Mouse (Mus musculus): ENCODE data around the gene Rad51b. TPM values are rescaled to one million over a fixed set of nuclear protein-coding genes. Genes with fewer than 3 reads are reported as not detected.

Gene Rad51b
- polyA plus RNA-seq, 1 experiment from 2014 or later = 0.87 TPM

DNA sequence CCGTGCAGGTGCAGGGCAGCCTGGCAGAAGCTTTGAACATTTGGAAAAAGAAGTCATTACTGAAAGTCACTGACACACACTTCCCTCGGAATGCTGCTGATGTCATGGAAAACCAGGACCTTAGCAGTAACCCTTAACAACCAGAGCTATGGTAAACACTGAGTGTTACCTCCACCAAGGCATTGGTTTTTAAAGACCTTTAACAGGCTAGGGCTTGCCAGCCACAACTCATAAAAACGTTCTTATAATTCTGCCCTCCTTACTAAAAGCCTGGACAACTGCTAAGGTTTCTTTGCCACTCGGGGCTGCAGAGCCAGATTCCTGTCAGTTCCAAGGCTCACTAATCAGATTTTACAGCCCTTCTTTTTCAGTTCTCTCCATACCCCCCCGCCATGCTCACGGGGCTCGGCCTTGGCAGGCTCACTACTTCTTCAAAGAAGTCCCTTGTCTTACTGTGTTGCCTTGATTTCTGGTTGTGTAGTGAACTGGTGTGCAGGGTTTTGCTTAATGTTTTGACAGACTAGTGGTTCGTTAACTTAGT is 210.1 kb downstream of the Rad51b start:
- Histone ChIP-seq H3K27me3 (ENCODE audit: control insufficient read depth, insufficient read depth, low read length) (no peaks in the 10 kb centered on the region), H3K9me3 (ENCODE audit: control insufficient read depth, low read length) (no peaks in the 10 kb centered on the region), H3K9ac (replicated peaks; ENCODE audit: low read depth, low read length) (no peak overlapping the region), H3K36me3 (ENCODE audit: control insufficient read depth, insufficient read depth, low read length) (no peaks in the 10 kb centered on the region), H3K27ac (ENCODE audit: low read depth, low read length) (peak overlapping the region; percentile 31; the same call in 1 of the 2 replicates), H3K4me1 (ENCODE audit: control insufficient read depth, insufficient read depth, low read length) (peaks cover 8% of the 10 kb centered on the region; the same call in 1 of the 2 replicates), H3K4me3 (ENCODE audit: low read depth, low read length) (no peak overlapping the region), H3K4me2 (ENCODE audit: low read depth, low read length) (no peak overlapping the region)
- peak; percentile 47; the same call in 1 of the 2 replicates for ATAC-seq (ENCODE audit: low read depth)
- WGBS = 9% methylated on average over 8 of the region's 8 CpGs

DNA sequence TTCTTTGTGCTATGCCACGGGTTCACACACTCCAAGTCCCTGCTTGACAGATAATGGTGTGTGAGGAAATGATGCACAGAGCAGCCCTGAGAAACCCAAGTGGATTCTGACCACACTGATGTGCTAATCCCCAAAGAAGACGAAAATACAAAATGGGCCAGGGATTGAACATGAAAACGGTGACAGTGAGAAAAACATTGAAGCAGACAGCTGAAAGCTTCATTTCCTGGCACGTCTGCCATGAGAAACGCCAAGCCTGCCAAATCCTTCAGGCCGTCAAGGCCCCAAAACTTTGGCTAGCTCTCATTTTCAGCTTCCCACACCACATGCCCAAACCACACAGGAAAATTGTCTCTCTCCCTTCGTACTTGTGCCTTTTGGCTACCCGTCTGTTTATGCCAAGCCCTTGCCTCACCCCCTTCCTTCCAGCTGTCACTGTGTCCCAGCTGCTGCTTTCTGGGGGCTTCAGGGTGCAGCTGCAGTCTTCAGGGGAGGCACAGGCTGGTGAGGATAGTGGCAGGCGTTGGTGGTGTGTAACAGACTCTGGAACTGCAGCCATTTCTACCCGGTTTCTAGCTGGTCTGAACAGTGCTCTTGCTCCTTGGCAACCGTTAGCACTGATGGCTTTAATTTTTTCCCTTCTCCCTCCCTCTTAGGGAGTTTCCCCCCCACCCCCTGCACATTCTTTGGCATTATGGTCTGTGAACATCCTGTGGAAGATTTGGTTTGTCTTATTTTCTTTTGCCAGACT is 214.5 kb downstream of the Rad51b start:
- WGBS = 43% methylated on average over 11 of the region's 11 CpGs

DNA sequence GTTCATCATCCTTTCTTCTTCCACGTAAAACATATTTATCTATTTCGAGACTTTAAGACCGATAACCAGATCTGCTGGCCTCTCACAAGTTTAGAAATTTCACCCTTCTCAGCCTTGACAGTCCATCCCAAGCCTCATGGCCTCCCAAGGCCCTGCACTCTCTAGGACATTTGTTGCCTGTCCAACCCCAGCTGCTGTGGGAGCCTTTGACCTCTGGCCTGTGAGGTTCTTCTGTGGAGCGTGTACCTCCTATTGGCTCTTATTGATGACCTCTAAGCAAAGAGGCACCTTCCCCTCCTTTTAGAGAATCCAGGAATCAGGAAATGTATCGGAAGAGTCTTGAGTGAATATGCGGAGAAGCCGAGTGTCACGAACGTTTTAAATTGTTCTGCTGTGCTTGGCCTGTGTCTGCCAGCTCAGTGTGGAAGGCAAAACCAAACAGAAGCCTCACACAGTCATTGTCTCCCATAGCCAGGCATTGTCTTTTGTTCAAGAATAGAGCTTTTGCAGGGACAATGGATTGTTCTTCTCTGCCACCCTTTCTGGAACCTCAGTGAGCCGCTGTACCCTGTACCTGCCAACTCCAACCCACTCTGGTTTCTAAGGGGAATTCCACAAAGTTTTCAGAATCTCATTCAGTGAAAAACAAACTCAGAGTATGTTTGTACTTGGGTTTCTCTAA is 215.3 kb downstream of the Rad51b start:
- H3K27me3 ChIP-seq (ENCODE audit: control insufficient read depth, insufficient read depth, low read length) = no peaks in the 10 kb centered on the region
- no peak overlapping the region for H3K4me3 ChIP-seq (ENCODE audit: low read depth, low read length)
- H3K27ac ChIP-seq (ENCODE audit: low read depth, low read length) = no peak overlapping the region
- no peaks in the 10 kb centered on the region for H3K4me1 ChIP-seq (ENCODE audit: control insufficient read depth, insufficient read depth, low read length)
- WGBS = 61% methylated on average over 10 of the region's 10 CpGs
- H3K4me2 ChIP-seq (ENCODE audit: low read depth, low read length) = no peak overlapping the region
- H3K36me3 ChIP-seq (ENCODE audit: control insufficient read depth, insufficient read depth, low read length) = no peaks in the 10 kb centered on the region
- no peaks in the 10 kb centered on the region for H3K9me3 ChIP-seq (ENCODE audit: control insufficient read depth, low read length)
- no peak overlapping the region for H3K9ac ChIP-seq (replicated peaks; ENCODE audit: low read depth, low read length)
- no peak for ATAC-seq (ENCODE audit: low read depth)

More for the DNA sequence above, 214.5 kb downstream of the Rad51b start:
- peak overlapping the region; percentile 2; the same call in 1 of the 2 replicates for H3K27ac ChIP-seq (ENCODE audit: low read depth, low read length)
- no peak overlapping the region for H3K4me2 ChIP-seq (ENCODE audit: low read depth, low read length)
- H3K9me3 ChIP-seq (ENCODE audit: control insufficient read depth, low read length) = no peaks in the 10 kb centered on the region
- H3K4me1 ChIP-seq (ENCODE audit: control insufficient read depth, insufficient read depth, low read length) = peaks cover 7% of the 10 kb centered on the region; the same call in 1 of the 2 replicates
- no peak overlapping the region for H3K4me3 ChIP-seq (ENCODE audit: low read depth, low read length)
- no peaks in the 10 kb centered on the region for H3K27me3 ChIP-seq (ENCODE audit: control insufficient read depth, insufficient read depth, low read length)
- peak; percentile 79 for ATAC-seq (ENCODE audit: low read depth)
- H3K9ac ChIP-seq (replicated peaks; ENCODE audit: low read depth, low read length) = no peak overlapping the region
- H3K36me3 ChIP-seq (ENCODE audit: control insufficient read depth, insufficient read depth, low read length) = no peaks in the 10 kb centered on the region

DNA sequence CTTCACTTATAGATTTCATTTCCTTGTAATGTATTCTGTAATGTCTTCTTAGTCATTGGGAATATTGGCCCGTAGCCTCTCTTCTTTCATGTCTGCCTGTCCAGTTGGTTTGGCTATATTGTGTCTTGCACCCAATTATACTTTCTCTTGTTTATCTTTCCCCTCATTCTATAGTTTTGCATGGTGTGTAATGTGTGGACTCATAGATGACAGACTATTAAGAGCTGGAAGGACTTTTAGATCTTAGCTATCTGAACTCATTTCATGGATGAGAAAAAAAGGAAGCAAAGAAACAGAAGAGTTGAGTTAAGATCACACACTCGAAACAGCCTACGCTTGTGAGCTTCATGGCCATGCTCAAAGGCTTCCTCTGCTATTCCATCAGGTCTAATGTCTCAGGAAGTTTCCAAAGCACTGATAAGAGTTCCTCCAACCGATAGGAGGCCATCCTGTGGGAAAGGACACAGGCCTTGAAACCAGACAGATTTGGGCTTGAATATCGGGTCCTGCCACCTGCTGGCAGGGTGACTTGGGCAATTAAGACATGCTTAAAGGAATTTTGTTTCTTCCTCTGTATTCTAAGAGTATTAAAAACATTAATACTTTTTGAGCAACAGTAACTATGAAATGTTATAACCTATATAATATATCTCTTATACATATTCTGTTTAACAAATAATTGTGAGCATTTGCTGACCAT is 216.1 kb downstream of the Rad51b start:
- Histone ChIP-seq H3K36me3 (ENCODE audit: control insufficient read depth, insufficient read depth, low read length) (no peaks in the 10 kb centered on the region), H3K4me3 (ENCODE audit: low read depth, low read length) (no peak overlapping the region), H3K4me2 (ENCODE audit: low read depth, low read length) (no peak overlapping the region), H3K27ac (ENCODE audit: low read depth, low read length) (no peak overlapping the region), H3K4me1 (ENCODE audit: control insufficient read depth, insufficient read depth, low read length) (no peaks in the 10 kb centered on the region), H3K27me3 (ENCODE audit: control insufficient read depth, insufficient read depth, low read length) (no peaks in the 10 kb centered on the region), H3K9me3 (ENCODE audit: control insufficient read depth, low read length) (no peaks in the 10 kb centered on the region), H3K9ac (replicated peaks; ENCODE audit: low read depth, low read length) (no peak overlapping the region)
- no peak for ATAC-seq (ENCODE audit: low read depth)
- 88% methylated on average over 5 of the region's 5 CpGs for WGBS

DNA sequence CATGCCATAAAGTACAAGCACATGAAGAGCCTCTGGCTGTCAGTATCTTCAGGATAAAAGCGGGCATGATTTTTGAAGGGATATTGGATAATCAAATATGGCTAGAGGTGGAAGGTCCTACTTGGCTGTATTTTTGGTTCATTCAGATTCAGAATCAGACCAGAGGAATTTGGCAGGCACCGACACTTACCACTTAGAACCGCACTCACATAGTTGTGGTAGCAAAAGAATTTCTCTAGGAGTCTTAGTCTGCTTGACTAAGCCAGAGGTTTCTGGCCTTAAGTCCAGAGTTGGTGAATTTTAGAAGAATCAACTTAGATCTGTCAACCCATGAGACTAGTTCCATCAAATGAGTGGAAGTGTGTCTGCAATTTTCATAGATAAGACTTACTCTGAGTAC is 217.6 kb downstream of the Rad51b start:
- H3K4me3 ChIP-seq (ENCODE audit: low read depth, low read length) = no peak overlapping the region
- 99% methylated on average over 3 of the region's 3 CpGs for WGBS
- H3K27me3 ChIP-seq (ENCODE audit: control insufficient read depth, insufficient read depth, low read length) = no peaks in the 10 kb centered on the region
- H3K9me3 ChIP-seq (ENCODE audit: control insufficient read depth, low read length) = no peaks in the 10 kb centered on the region
- H3K36me3 ChIP-seq (ENCODE audit: control insufficient read depth, insufficient read depth, low read length) = no peaks in the 10 kb centered on the region
- no peak overlapping the region for H3K27ac ChIP-seq (ENCODE audit: low read depth, low read length)
- H3K4me1 ChIP-seq (ENCODE audit: control insufficient read depth, insufficient read depth, low read length) = no peaks in the 10 kb centered on the region
- H3K9ac ChIP-seq (replicated peaks; ENCODE audit: low read depth, low read length) = no peak overlapping the region
- ATAC-seq (ENCODE audit: low read depth) = no peak
- H3K4me2 ChIP-seq (ENCODE audit: low read depth, low read length) = no peak overlapping the region

DNA sequence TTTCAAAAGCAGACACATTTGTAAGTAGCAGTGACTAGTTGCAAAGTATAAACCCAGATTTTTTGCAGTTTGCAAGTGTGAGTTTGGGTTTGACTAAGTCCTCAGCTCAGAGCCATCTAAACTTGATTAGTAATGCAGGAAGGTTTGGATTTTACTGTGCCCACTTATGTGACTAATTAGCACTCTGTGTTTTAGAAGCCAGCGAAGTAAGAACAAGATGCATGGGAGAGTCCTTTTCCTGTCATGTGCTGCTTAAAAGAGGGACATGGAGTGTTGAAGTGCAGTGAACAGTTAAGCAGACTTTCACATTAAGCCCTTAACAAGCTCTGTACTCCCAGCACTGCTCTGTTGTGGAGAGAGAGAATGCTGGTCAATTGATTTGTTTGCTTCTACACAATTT is 225.3 kb downstream of the Rad51b start:
- Histone ChIP-seq H3K27me3 (ENCODE audit: control insufficient read depth, insufficient read depth, low read length) (no peaks in the 10 kb centered on the region), H3K36me3 (ENCODE audit: control insufficient read depth, insufficient read depth, low read length) (no peaks in the 10 kb centered on the region), H3K4me2 (ENCODE audit: low read depth, low read length) (no peak overlapping the region), H3K4me3 (ENCODE audit: low read depth, low read length) (no peak overlapping the region), H3K9me3 (ENCODE audit: control insufficient read depth, low read length) (no peaks in the 10 kb centered on the region), H3K27ac (ENCODE audit: low read depth, low read length) (no peak overlapping the region), H3K4me1 (ENCODE audit: control insufficient read depth, insufficient read depth, low read length) (no peaks in the 10 kb centered on the region), H3K9ac (replicated peaks; ENCODE audit: low read depth, low read length) (no peak overlapping the region)
- WGBS = 33% methylated on average over 1 of the region's 1 CpGs
- ATAC-seq (ENCODE audit: low read depth) = no peak

DNA sequence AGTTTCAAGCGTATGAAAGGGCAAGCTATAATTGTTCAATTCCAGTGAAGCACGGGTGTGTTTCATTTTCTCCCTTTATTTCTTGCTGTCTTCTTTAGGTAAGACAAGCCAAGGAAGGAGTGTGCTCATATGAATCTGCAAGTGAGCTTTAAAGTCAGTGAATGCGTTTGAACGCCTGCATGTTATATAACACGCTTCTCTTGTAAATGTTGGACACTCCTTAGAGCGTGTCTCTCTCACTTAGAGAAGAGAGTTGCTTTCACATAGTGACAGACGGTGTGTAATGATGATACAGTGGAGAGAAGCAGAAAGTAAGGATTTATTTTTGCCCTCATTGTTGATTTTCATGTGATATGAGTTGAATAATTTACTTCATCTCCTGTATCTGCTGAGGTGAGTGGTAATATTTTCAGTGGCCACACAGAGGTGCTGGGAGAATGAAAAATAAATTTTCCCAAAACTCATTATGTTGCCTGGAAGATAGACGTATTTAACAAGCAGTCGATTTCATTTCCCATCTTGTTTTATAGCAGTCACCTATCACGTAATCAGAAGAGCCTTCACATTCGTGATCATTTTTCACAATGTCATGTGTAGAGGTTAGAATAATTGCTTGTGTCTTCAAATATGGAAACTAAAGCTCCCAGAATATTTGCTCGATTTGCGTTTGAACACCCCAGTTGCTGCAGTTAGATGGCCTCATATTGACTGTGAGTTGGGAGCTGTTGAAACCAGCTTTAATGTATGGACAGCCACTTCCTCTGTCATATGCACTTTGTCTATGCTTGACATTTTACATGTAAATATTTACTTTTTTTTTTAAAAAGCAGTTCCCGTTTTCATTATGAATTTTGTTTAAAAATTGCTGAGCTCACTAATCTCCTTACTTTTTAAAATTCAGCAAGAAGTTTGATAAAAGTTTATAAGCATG is 228.1 kb downstream of the Rad51b start:
- Histone ChIP-seq H3K4me1 (ENCODE audit: control insufficient read depth, insufficient read depth, low read length) (no peaks in the 10 kb centered on the region), H3K4me2 (ENCODE audit: low read depth, low read length) (no peak overlapping the region), H3K9ac (replicated peaks; ENCODE audit: low read depth, low read length) (no peak overlapping the region), H3K36me3 (ENCODE audit: control insufficient read depth, insufficient read depth, low read length) (no peaks in the 10 kb centered on the region), H3K4me3 (ENCODE audit: low read depth, low read length) (no peak overlapping the region), H3K27me3 (ENCODE audit: control insufficient read depth, insufficient read depth, low read length) (no peaks in the 10 kb centered on the region), H3K9me3 (ENCODE audit: control insufficient read depth, low read length) (no peaks in the 10 kb centered on the region), H3K27ac (ENCODE audit: low read depth, low read length) (no peak overlapping the region)
- no peak for ATAC-seq (ENCODE audit: low read depth)
- WGBS = 67% methylated on average over 14 of the region's 14 CpGs

DNA sequence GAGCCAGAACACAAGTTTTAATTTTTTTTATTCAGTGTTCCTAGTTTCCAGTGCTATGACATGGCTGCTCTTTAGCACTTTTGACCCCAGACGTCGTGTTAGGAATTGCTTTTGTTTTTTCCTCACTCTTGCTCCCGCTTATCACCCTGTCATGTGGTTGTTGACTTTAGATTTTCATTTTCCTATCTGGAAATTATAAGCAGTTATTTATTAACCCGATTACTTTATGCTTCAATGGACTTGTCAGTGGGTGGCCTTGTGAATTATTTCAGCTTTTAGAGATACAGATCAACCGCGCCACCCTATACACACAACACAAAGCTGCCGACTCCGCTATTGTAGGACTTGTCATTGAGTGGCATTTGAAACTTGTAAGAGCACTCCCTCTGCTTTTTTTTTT is 228.8 kb downstream of the Rad51b start:
- no peak overlapping the region for H3K4me2 ChIP-seq (ENCODE audit: low read depth, low read length)
- no peaks in the 10 kb centered on the region for H3K36me3 ChIP-seq (ENCODE audit: control insufficient read depth, insufficient read depth, low read length)
- no peak for ATAC-seq (ENCODE audit: low read depth)
- H3K27ac ChIP-seq (ENCODE audit: low read depth, low read length) = no peak overlapping the region
- H3K9me3 ChIP-seq (ENCODE audit: control insufficient read depth, low read length) = no peaks in the 10 kb centered on the region
- 29% methylated on average over 8 of the region's 8 CpGs for WGBS
- no peak overlapping the region for H3K4me3 ChIP-seq (ENCODE audit: low read depth, low read length)
- H3K9ac ChIP-seq (replicated peaks; ENCODE audit: low read depth, low read length) = no peak overlapping the region
- H3K27me3 ChIP-seq (ENCODE audit: control insufficient read depth, insufficient read depth, low read length) = no peaks in the 10 kb centered on the region
- no peaks in the 10 kb centered on the region for H3K4me1 ChIP-seq (ENCODE audit: control insufficient read depth, insufficient read depth, low read length)

Data from neural tube, embryonic 14.5 days (tissue).